Mouse (Mus musculus) liver, embryonic 16.5 days (tissue): ENCODE measurements at regions not wholly inside any gene's neighbourhood (a gene's known extent, or its start where the extent isn't known, plus 50 kb on each side); places are given as distances from the start of the nearest gene placed in this dataset.

Experiments
- ATAC-seq: fragments of 200-750 bp; cut with Nextera tagmentation; 2 replicates; pipeline ENCODE4 v1.8.0; 2017; ENCODE audit warnings: low read depth, mild to moderate bottlenecking, moderate number of reproducible peaks, moderate library complexity
- H3K27ac ChIP-seq: fragments of 300-500 bp; sonication (generic); 2 replicates; pipeline ENCODE4 v1.5.1; 2014; ENCODE audit warnings: mild to moderate bottlenecking, low read length
- H3K27me3 ChIP-seq: fragments of 300-500 bp; sonication (generic); 2 replicates; pipeline ENCODE4 v1.6.1; 2014; ENCODE audit warnings: low read depth, low read length, mixed read lengths; ENCODE audit not compliant: control insufficient read depth, insufficient read depth
- H3K36me3 ChIP-seq: fragments of 300-500 bp; sonication (generic); 2 replicates; pipeline ENCODE4 v1.6.1; 2014; ENCODE audit warnings: mild to moderate bottlenecking; ENCODE audit not compliant: control insufficient read depth, insufficient read depth
- H3K4me1 ChIP-seq: fragments of 300-500 bp; sonication (generic); 2 replicates; pipeline ENCODE4 v1.6.1; 2014; ENCODE audit warnings: low read depth, low read length, mixed read lengths; ENCODE audit not compliant: control insufficient read depth
- H3K4me2 ChIP-seq: fragments of 300-500 bp; sonication (generic); 2 replicates; pipeline ENCODE4 v1.6.1; 2014; ENCODE audit warnings: low read depth, low read length, mixed read lengths
- H3K4me3 ChIP-seq: fragments of 300-500 bp; sonication (generic); 2 replicates; pipeline ENCODE4 v1.5.1; 2014; ENCODE audit warnings: low read depth, mild to moderate bottlenecking, low read length
- H3K9ac ChIP-seq: fragments of 300-500 bp; sonication (generic); 2 replicates; pipeline ENCODE4 v1.6.1; 2014; ENCODE audit warnings: low read depth, low read length
- H3K9me3 ChIP-seq: fragments of 300-500 bp; sonication (generic); replicated peaks from 2 replicates; pipeline ENCODE4 v1.6.1; 2016; ENCODE audit warnings: low read length; ENCODE audit not compliant: control insufficient read depth
- WGBS: fragments of 180-500 bp; shearing (Covaris S2); extraction: QIAGEN DNeasy Blood & Tissue Kit; methylation state at CpG from one replicate; pipeline ENCODE4 v1.1.7; 2014; ENCODE audit not compliant: insufficient replicate concordance; 5-methylcytosine and 5-hydroxymethylcytosine counted together

DNA sequence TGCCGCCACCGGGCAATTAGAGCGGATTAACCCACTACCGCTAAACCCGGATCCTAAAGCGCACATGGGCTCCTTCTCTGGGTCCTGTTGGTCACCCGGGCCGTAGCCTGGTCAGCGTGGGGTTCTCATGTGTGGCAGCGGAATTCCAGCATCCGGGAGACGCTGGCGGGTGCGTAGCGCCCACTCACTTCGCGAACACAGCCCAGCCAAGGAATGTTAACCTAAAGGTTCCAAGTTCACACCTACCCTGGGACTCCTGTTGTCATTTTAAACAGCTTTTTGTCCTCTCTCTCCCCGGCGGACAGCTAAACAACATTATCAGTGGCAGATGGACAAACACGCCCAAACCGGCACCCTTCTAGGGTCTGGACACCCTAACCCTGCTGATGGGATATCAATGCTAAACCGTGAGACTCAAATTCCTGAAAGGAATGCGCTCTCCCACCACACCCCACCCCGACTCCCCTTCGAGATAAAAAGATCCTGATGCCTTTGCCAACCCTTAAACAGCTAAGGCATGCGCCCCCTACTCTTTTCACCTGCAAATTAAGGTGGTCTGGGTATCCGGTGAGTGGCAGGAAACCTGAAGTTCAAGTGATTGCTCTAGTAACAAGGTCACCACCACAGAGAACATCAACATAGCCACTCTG lies 49.8 kb upstream of the Fcgr1 start:
- Histone ChIP-seq H3K9ac (no peak overlapping the region), H3K4me2 (no peak overlapping the region), H3K27me3 (peaks cover 39% of the 10 kb centered on the region), H3K9me3 (no peaks in the 10 kb centered on the region), H3K4me3 (no peak overlapping the region), H3K4me1 (no peaks in the 10 kb centered on the region), H3K36me3 (no peaks in the 10 kb centered on the region), H3K27ac (no peak overlapping the region)
- no peak for ATAC-seq
- 2% methylated on average over 27 of the region's 27 CpGs for WGBS
